Mouse (Mus musculus) left cerebral cortex, adult 18-20 months (tissue): ENCODE results near the gene Naa35. TPM values are rescaled to one million over a fixed set of nuclear protein-coding genes. Genes with fewer than 3 reads are reported as not detected.
A peak's percentile ranks its signal among the peaks of the same experiment; 100 is the strongest.

Experiments
- DNase-seq, 2 experiments: peaks; one replicate each; pipeline ENCODE4 v3.0.0; 2021 to 2022; ENCODE audit warnings: low spot score in 2 of 2, mixed read lengths in 1 of 2
- total RNA-seq, 2 experiments: library from RNA; stranded (reverse); gene quantifications; 2 replicates each; pipeline ENCODE4 v1.2.3; 2021

Naa35 gene
- total RNA-seq, 2 experiments from 2014 or later, result 88.5 to 107 TPM

DNA sequence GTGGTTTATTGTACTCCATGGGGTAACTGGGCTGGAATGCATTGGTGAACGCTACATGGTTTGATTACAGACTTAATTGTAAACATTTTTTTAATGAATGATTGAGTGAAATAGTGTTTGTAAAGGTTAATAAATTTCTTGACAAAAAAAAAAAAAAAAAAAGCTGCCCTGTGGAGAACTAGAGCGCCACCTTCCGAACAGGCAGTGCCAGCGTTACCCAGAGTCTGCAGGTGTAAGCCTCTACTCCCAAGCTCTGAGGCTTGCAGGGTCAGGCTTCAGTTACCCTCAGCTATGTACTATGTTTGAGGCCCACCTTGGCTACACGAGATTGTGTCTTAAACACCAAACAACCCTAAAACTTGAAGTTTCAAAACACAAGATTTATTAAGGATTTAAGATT, 49.6 kb downstream of the Naa35 start:
- DNase-seq, result no peak

DNA sequence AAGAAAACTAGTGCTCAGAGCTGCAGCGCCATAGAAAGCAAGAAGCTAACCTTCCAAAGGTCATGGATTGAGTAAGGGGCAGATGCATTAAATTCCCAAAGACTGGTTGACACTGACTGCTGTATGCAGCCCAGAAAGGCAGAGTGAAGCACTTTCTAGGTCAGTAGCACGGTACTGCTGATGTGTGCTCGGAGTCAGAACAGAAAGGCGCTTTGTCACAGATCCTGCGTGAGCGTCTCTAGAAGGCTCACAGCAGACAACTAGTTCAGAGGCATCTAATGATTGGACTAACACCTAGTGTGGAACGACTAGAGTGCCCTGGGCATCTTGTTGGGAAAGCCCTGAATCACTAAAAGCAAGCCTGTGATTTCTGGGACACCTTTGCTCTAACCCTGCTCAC, 52.7 kb downstream of the Naa35 start:
- DNase-seq, result no peak

DNA sequence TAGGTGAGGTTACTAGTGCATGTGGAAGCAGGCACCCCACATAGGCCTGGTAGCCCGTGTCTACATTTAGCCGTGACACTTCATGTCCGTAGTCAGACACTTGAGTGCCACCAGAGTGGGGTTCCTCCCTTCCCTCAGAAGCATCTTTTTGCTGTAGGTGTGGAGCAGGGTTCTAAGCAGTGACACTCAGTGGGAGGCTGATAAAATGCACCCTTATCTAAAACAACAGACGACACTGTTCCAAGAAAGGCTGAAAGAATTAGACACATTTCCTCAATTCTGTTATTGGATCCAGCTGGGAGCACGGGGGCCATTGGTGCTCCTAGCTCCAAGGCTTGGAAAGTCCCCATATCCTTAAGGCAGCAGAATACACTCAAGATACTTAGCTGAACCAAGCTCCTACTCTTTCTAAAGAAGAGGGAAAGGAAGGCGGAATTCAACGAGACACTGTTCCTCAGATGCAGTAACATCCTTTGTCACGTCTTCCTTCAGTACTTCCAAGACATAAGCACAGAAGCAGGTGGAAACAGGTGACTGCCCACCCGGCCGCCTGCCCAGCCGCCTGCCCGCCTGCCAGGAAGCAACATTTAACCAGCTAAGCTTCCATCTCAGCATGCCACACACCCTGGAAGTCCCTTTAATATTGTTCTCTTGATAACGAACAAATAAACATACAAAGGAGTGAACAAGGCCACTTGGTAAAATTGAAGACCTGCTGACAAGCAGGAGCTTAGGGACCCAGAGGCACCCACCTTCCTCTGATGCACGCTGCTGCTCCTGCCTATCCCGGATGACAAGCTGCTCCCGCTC, 54.5 kb downstream of the Naa35 start:
- no peak for DNase-seq

DNA sequence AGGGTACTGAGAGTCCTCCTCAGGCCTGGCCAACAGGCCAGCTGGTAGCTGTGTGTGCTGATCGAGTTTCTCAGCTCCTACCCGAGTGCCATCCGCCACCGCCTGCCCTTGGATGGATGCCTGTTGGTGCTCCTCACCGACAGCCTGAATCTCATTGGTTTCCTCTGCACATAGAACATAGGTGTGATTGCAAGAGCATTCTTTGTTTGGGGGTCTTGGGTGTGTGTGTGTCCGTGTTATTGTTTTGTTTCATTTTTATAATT, 55.0 kb downstream of the Naa35 start:
- no peak for DNase-seq

DNA sequence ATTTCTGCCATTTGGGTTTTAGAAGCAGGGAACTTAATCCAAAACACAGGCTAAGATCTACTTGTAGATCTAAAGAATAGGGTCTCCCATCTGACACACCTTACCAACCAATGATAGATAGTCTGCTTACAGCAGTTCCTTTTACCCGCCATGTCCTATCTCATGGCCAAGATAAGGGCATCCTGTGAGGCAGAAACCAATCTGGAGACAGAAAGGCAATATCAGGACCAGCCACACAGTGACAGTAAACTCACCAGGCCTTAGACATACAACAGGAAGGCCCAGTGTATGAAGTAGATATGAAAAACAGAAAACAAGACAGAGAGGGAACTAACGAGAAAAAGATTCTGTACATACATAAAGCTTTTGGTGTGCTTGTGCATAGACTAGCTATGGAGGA, 57.8 kb downstream of the Naa35 start:
- no peak for DNase-seq

DNA sequence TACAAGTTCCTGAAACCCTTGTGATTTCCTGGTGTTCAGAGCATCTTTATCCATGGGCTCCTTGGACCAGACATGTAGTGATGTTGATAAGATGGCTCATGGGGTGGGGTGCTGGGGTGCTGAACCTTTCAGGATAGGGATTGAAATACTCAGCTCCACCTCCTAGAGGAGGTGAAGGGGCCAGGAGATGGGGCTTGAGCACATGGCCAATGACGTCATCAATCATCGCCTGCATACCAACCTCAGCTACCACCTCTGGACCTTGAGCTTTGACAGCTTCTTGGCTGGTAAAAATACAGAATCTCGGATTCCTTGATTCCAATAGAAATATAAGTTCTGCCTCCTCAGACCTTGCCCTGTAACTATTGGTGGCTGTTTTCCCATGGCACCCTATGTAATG, 60.4 kb downstream of the Naa35 start:
- DNase-seq, result no peak

DNA sequence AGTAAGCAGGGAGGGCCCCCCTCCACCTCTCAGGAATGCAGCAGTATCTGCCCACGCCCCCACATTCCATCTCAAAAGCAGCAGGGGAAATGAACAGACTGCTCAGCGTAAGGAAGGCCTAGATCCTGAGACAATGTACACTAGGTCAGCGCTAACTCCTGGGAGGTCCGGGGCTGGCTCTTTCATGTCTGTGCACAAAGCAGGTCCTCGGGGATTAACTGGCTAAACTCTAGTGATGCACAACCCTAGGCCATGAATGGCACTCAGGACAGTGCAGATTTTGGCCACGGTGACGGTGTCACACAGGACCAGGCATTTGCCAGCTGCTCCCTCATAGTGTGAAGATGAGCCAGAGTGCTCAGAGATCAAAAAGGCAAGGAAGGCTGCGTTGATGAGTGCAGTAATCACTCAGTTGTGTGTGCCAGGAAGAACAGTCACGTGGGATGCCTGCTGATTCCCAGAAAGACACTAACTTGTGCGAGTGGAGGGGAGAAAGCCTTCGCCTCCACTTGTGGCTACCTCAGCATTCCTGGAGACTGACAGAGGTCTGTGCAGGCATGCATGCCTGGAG, 61.7 kb downstream of the Naa35 start:
- DNase-seq, result peak in 1 of 2 experiments; percentile 19

DNA sequence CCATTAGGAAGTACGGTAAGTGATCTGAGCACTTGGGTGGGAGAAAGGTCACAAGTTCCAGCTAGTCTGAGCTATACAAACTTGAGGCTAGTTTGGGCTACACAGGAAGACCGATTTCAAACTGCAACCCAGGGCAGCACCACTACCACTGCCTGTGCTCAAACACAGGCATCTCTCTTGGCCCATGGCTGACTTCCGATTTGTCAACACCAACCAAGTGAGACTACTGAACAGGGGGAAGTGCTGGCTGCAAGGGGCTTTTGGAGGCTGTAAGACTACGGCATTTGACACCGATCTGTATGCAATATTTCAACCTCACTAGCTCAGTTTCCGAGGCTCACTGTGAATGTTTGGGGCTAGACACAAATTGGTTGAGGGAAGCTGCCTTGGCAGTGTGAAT, 62.4 kb downstream of the Naa35 start:
- DNase-seq, result no peak

DNA sequence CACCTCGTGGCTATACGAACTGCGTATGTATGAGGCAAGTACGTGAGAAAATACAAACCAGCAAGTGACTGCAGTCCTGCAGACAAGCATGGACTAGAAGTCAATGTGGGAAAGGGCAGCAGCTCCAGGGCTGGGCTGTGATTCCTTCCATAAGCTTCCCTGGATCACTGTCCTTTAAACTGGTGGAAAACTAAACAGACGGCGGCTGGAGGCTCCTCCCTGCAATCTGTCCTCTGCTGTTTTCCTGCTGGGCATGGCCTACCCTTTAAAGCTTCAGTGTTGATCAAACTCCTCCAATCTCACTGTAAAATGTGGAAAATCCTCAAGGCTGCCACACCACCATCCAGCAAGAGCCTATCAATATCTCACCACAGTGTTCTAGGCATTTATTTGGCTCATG, 63.5 kb downstream of the Naa35 start:
- no peak for DNase-seq

DNA sequence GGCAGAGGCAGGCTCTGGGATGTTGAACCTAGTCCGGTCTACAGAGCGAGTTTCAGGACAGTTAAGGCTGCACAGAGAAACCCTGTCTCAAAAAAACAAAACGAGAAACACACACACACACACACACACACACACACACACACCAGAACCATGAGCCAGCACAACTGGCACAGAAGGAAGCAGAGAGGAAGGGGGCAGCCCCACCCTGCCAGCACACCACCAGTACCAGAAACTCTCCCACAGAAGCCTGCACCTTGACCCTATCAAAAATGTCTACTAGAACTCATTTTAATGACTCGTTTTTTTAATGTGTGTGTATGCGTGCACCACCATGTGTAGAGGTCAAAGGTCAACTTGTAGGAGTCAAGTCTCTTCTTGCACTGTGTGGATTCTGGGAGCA, 64.7 kb downstream of the Naa35 start:
- no peak for DNase-seq

DNA sequence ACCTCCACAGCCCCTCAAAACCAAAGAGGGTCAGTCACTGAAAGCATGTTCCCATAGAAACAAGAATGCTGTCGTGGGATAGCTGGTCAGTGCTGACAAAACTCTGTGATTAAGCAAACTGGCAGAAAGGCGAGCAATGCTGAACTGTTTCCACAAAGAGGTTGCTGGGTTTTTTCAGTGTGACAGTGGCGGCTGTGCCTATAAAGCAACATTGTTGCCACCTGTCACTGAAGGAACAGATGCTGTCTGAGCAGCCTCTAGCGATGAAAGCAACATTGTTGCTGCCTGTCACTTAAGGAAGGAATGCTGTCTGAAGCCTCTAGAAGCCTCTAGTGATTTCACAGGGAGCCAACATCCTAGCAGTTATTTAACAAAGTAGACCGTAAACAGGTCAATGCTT, 67.6 kb downstream of the Naa35 start:
- no peak for DNase-seq

DNA sequence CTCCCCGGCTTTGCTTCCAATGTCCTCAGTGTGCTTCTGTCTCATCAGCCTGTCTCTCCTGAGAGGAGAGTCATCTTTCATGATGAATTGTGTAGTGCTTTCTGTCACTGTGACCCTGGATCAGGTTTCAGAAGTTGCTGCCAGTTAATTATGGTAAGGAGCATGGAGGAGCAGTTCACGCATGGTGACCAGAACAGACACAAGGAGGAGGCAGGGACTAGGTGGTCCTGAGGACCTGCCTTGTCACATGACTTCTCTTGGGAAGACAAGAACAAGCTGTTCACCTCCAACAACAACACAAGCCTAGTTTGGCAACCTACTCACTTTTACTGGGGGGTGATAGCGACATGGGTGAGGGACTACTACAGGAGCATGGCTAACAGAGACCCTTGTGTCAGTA, 68.1 kb downstream of the Naa35 start:
- no peak for DNase-seq

DNA sequence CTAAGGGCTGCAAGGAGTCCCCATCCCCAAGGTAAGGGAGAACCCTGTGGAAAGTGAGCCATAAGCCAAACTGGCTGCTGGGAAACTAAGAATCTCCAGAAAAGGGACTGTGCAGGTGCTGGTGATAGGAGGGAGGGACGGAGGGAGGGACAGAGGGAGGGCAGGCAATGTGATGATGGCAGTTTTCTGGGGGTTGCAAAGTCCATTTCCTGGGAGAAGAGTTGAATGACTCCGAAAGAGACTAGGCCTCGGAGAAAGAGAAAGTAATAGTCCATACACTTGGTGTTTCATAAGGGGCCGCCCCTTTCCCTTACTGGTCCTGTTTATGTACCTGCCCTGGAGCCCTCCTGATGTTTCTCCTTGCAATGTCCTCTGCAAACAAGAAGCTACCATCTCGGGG, 69.4 kb downstream of the Naa35 start:
- DNase-seq, result no peak

DNA sequence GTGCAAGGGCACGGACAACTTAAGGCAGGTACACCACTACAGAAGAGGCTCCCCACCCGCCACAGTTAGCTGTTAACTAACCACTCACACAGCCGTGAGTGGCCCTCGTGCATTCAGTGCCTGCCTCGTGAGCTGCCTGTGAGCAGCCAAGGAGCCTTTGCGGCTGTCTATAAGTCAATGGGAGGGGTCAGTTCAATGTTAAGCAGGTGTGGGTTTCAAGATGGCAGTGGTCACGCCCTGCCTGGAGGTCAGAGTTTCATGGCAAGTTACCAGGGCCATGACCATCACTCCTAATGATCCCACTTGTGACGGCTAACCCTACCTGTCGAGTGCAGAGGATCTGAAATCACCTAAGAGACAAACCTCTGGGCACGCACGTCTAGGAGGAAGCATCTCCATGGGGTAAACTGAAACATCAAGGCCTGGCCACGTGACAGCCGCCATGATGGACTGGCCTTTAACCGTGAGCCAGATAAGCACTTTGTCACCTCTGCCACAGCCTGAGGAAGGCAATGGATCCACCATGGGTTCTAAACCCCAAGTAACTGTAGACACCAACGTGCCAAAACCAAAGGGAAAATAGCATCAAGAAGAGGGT, 70.8 kb downstream of the Naa35 start:
- DNase-seq, result no peak

DNA sequence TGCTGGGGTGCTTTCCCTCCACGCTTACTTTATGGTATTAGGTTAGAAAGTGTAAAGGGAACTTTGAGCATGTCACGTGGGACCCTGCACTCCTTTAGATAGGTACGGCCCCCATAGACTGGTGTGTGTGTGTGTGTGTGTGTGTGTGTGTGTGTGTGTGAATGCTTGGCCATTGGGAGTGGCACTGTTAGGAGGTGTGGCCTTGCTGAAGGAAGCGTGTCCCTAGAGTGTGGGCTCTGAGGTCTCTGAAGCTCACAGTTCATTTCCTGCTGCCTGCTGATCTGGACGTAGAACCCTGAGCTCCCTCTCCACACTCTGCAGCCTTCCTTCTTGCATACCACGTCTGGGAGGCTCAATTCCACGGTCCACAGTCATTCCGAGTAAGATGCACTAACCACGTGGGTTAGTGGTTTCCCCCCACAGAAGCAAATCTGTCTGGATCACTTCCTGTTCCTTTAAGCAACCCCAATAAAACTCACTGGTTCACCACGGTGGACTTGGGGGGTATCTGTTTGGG, 71.3 kb downstream of the Naa35 start:
- DNase-seq, result no peak

DNA sequence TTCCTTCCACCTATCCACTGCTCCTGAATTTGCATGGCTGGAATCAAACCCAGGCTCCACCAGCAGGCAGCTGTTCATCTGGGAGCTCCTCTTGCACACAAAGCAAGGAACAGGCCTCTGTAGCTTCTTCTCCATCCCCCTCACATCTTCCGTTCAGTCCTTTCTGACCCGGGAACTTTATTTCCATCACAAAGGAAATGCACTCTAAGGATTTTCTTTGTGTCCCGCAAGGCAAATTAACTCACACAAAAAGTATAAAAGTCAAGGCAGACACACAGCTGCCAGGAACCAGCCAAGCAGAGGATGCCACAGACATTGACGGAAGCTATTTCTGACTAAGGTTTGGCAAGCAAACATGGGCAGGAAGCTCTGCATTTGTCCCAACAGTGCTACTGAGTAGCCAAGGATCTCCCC, 71.9 kb downstream of the Naa35 start:
- no peak for DNase-seq

DNA sequence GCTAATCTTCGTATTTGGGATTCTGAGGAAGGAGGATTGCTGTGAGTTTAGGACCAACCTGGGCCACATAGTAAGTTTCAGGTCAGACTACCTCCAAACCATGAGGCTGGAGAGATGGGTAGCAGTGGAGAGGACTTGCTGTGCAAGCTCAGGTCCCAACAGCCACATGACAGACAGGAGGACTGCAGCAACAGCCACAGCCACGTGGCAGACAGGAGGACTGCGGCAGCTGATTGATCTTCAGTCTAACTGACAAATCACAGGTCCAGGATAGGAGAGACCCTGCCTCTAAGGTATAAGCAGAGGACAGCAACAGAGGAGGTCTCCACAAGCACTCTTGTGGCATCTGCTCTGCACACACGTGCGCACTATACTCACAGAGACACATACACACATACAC, 72.7 kb downstream of the Naa35 start:
- DNase-seq, result no peak

DNA sequence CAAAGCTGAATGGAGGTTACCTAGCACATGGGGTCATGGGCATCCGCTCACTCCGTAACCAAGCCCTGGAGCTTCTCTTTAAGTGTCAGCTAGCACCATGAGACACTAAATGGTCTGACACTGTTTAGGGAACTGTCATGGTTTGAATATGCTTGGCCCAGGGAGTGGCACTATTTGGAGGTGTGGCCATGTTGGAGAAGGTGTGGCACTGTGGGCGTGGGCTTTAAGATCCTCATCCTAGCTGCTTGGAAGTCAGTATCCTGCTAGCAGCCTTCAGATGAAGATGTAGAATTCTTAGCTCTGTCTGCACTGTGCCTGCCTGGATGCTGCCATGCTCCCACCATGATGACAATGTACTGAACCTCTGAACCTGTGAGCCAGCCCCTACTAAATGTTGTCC, 75.3 kb downstream of the Naa35 start:
- no peak for DNase-seq

DNA sequence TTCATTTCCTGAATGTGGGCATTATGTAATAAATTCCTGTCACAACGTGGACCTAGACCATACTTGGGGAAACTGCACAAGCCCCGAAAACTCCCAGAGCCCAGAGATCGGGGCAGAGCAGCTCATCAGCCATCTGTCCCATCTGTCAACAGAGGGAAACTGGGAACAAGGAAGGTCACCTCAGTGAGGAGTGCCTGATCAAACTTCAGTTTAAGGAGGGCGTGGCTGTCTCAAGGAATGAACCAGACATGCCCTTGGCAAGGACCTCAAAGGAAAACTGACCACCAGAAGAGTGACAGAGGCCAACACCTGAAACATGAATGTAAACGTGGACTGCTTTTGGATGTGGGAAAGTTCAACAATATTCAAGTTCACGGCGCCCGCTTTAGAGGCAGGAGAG, 76.3 kb downstream of the Naa35 start:
- no peak for DNase-seq

DNA sequence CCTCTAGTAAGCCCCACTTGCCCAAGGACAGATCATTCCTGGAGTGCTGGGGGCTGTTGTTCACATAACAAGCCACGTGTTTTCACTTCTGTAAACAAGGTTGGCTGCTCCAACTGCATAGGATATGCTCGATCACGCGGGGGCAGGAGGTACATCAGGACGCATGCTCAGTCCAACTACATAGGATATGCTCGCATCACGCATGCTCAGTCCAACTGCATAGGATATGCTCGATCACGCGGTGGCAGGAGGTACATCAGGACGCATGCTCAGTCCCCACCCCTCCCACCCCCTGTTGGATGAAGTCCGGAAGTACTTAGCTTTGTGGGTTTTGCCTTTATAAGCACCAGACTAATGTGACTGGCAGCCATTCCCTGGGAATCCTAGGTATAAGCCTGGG, 76.9 kb downstream of the Naa35 start:
- no peak for DNase-seq

DNA sequence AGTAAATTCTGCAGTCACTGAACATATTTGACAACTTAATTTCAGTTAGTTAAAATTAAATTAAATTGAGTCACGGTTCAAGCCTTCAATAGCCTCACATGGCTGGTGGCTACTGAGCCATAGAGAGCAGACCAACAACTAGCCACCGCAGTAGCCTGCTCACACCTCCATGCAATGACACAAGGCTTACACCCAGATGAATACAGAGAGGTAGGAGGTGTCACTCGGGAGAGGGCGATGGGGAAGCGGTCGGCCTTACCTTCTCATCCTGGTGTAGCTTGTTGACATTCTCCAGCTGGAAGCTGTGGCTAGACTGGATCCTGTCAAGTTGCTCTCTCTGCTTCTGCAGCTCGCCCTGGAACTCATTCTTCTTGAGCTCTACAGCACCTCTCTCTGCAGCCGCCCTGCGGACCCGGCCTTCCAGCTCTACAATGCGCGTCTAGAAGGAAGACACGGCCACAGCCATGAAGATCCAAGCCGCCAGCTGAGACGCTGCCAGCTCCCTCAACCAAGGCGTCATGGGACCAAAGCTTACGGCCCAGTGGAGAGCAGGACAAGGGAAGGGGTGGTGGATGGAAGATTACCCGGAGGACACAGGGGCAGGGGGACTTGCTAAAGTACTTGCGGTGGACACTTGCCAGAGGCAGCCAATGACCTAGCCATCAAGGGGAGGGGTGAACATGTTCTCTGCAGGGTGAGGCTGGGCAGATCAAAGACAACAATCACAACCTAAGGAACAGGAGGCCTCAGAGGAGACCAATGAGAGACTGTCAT, 79.1 kb downstream of the Naa35 start:
- DNase-seq, result no peak

DNA sequence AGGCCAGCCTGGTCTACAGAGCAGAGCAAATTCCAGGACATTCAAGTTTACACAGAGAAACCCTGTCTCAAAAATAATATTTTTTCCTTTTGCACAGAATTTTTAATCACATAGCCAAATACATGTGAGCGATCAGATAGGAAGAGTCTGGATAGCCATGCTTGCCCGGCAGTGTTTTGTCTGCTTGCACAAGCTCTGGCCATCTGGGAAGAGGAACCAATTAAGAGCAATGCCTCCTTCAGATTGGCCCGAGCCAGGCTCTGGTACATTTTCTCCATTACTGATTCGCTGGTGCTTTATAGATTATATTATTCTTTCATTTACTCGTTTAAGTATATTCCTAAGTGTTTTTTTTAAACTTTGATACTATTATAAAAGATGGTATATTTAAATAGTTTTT, 82.7 kb downstream of the Naa35 start:
- DNase-seq, result no peak
